Mouse (Mus musculus): ENCODE results near the gene Olfr211. TPM values are rescaled to one million over a fixed set of nuclear protein-coding genes. Genes with fewer than 3 reads are reported as not detected.
"Not testable (repeated sequence)": the region's sequence is repeated elsewhere in the genome, so short reads cannot be mapped to it uniquely, and the experiment has no call there.

Gene Olfr211
- not detected for total RNA-seq (2021)
- long read RNA-seq, experiment 1: 0 reads
- long read RNA-seq, experiment 2: 0 reads

- no peak for DNase-seq (ENCODE audit: low spot score in 2 of 2)
Measured at GRCm38 (mm10) chr6:116488791-116489190, at the start of gene Olfr211. TSS of gene Olfr211 (plus strand) at chr6:116489091.

- DNase-seq (ENCODE audit: low spot score in 2 of 2): no peak
Measured at GRCm38 (mm10) chr6:116439531-116439930, 49.4 kb upstream of the Olfr211 start.

- DNase-seq (ENCODE audit: low spot score in 2 of 2): no peak
Measured at GRCm38 (mm10) chr6:116440447-116440846, 48.4 kb upstream of the Olfr211 start.

GRCm38 (mm10) chr6:116440849-116441248 is 48.0 kb upstream of the Olfr211 start:
- DNase-seq (ENCODE audit: low spot score in 2 of 2): no peak

- DNase-seq (ENCODE audit: low spot score in 2 of 2): no peak
Measured at GRCm38 (mm10) chr6:116455781-116456180, 33.1 kb upstream of the Olfr211 start.

- no peak for DNase-seq (ENCODE audit: low spot score in 2 of 2)
Measured at GRCm38 (mm10) chr6:116456482-116456881, 32.4 kb upstream of the Olfr211 start.

GRCm38 (mm10) chr6:116458728-116459127 is 30.2 kb upstream of the Olfr211 start:
- no peak for DNase-seq (ENCODE audit: low spot score in 2 of 2)

- no peak for DNase-seq (ENCODE audit: low spot score in 2 of 2)
Measured at GRCm38 (mm10) chr6:116459232-116459631, 29.7 kb upstream of the Olfr211 start.

GRCm38 (mm10) chr6:116460544-116461283 is 28.2 kb upstream of the Olfr211 start, which contains the start of gene Alox5:
TSS of gene Alox5 (minus strand) at chr6:116461178.
- DNase-seq (ENCODE audit: low spot score in 2 of 2): peak; percentile 7 to 30

GRCm38 (mm10) chr6:116468081-116468480 is 20.8 kb upstream of the Olfr211 start:
- DNase-seq (ENCODE audit: low spot score in 2 of 2): no peak

- DNase-seq (ENCODE audit: low spot score in 2 of 2): no peak
Measured at GRCm38 (mm10) chr6:116485081-116485480, 3.8 kb upstream of the Olfr211 start.

- DNase-seq (ENCODE audit: low spot score in 2 of 2): no peak
Measured at GRCm38 (mm10) chr6:116486833-116487232, 2.1 kb upstream of the Olfr211 start.

- no peak for DNase-seq (ENCODE audit: low spot score in 2 of 2)
Measured at GRCm38 (mm10) chr6:116493742-116494141, 4.9 kb downstream of the Olfr211 start.

- DNase-seq (ENCODE audit: low spot score in 2 of 2): no peak
Measured at GRCm38 (mm10) chr6:116495960-116496359, 7.1 kb downstream of the Olfr211 start.

- not testable (repeated sequence) for DNase-seq (ENCODE audit: low spot score in 2 of 2)
Measured at GRCm38 (mm10) chr6:116506302-116507003, 17.6 kb downstream of the Olfr211 start, which contains the start of gene Olfr212. TSS of gene Olfr212 (plus strand) at chr6:116506516.

- DNase-seq (ENCODE audit: low spot score in 2 of 2): no peak
Measured at GRCm38 (mm10) chr6:116514832-116515231, 25.9 kb downstream of the Olfr211 start.

GRCm38 (mm10) chr6:116538156-116538555 is 49.3 kb downstream of the Olfr211 start, which contains the start of gene Olfr213:
TSS of gene Olfr213 (plus strand) at chr6:116538456.
- no peak for DNase-seq (ENCODE audit: low spot score in 2 of 2)

- no peak for DNase-seq (ENCODE audit: low spot score in 2 of 2)
Measured at GRCm38 (mm10) chr6:116542500-116542899, 53.6 kb downstream of the Olfr211 start.
